Mouse (Mus musculus): ENCODE data around the gene Ccl17. TPM values are rescaled to one million over a fixed set of nuclear protein-coding genes. Genes with fewer than 3 reads are reported as not detected.

The Ccl17 gene
- total RNA-seq, 1 experiment, result 5.1 TPM

DNA sequence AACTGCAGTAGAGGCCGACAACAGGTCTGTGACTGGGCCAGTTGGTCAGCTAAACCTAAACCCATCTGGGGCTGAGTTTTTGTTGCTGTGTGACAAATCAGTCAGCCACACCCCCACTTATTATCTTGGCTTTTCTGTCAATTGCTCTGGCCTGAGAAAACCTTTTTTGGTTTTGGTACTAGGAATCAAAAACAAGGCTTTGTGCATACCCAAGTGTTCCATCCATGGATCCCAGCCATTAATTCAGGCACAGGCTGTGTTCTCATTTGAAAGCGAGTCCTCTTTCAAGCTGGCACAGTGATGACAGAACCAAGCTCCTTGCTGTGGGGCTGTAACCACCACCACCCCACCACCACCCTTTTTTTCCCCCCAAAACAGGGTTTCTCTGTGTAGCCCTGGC, 11.1 kb downstream of the Ccl17 start:
- Histone ChIP-seq H3K9ac (ENCODE audit: insufficient read depth, low read depth, low read length, poor library complexity, severe bottlenecking) (no peak overlapping the region), H3K36me3 (ENCODE audit: control insufficient read depth, insufficient read depth, low read length, poor library complexity, severe bottlenecking) (peaks cover 42% of the 10 kb centered on the region), H3K27ac (ENCODE audit: insufficient read depth, low read depth, low read length, poor library complexity, severe bottlenecking) (no peak overlapping the region), H3K4me3 (ENCODE audit: insufficient read depth in 1 of 2, low read depth in 1 of 2, low read length in 2 of 2, poor library complexity in 1 of 2, severe bottlenecking in 1 of 2) (no peak overlapping the region), H3K4me1 (ENCODE audit: control insufficient read depth in 2 of 2, insufficient read depth in 2 of 2, low read length in 2 of 2, poor library complexity in 1 of 2) (peaks cover 0 to 10% of the 10 kb centered on the region in 2 experiments; a peak in 1 of 4 replicates), H3K9me3 (ENCODE audit: control insufficient read depth, insufficient read depth, low read depth, low read length) (no peaks in the 10 kb centered on the region)
- TF ChIP-seq CHD2 (IDR thresholded peaks at IDR 0.05; ENCODE audit: low read depth, low read length) (no peak), HCFC1 (IDR thresholded peaks at IDR 0.05; ENCODE audit: borderline replicate concordance, insufficient read depth, low read length) (no peak), MAFK (IDR thresholded peaks at IDR 0.05; ENCODE audit: insufficient read depth, low read depth, low read length) (no peak), ZNF384 (IDR thresholded peaks at IDR 0.05; ENCODE audit: low read depth, low read length) (no peak), ZC3H11A (IDR thresholded peaks at IDR 0.05; ENCODE audit: borderline replicate concordance, low read depth, low read length) (no peak)
- DNase-seq (ENCODE audit: low read depth, low spot score), result no peak
- in situ Hi-C loops (cut with MboI; ENCODE audit: low sequenced_read_pairs in 2 of 2, unreplicated experiment in 2 of 2), result no loop called here

DNA sequence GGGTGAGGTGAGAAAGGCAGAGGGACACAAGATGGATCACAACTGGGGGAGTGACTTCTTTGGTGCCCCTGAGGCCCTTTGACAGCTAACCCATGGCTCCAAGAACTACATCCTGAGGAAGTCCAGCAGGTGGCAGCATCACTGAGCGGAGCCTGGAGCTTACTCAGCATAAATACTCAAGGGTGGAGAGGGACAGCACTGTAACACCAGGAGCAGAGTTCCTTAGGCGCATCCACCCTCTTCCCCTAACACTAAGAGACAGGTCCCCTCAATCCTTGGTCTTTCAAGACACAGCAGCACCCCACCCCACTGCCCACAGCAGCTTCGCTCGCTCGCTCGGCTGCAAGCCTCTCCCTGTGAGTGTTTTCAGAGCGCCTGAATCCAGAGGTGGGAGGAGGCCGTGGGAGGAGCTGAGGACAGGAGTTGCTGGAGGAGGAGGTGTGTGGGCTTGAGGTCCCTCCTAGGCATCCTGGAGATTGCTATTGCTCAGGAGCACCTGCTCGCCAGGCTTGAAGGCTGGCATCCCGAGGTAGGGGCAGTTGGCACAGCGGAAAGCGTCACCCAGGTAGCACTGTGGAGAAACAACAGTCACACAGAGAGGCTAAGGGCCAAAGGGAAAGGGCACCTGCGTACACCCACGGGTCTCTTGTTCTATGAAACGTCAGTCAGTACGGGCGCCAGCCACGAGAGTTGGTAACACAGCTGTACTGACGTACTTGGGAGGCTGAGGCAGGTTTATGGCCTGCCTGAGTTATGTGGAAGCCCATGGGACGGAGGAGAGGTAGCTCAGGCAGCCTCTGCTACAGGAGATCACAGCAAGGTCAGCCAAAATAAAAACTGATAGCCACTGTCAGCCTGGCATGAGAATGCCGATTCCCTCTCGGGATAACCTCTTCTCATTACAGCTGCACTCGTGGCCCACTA, 12.6 kb downstream of the Ccl17 start:
- H3K9me3 ChIP-seq (ENCODE audit: control insufficient read depth, insufficient read depth, low read depth, low read length), result no peaks in the 10 kb centered on the region
- H3K4me3 ChIP-seq (ENCODE audit: insufficient read depth in 1 of 2, low read depth in 1 of 2, low read length in 2 of 2, poor library complexity in 1 of 2, severe bottlenecking in 1 of 2), result no peak overlapping the region
- peaks cover 48% of the 10 kb centered on the region for H3K36me3 ChIP-seq (ENCODE audit: control insufficient read depth, insufficient read depth, low read length, poor library complexity, severe bottlenecking)
- no peak overlapping the region for H3K9ac ChIP-seq (ENCODE audit: insufficient read depth, low read depth, low read length, poor library complexity, severe bottlenecking)
- in situ Hi-C loops (cut with MboI; ENCODE audit: low sequenced_read_pairs in 2 of 2, unreplicated experiment in 2 of 2), result no loop called here
- DNase-seq (ENCODE audit: low read depth, low spot score), result peak; percentile 58
- H3K27ac ChIP-seq (ENCODE audit: insufficient read depth, low read depth, low read length, poor library complexity, severe bottlenecking), result 0 out of 2 replicates have a peak overlapping the region, but pooled peaks have one; percentile 7
- TF ChIP-seq MAFK (IDR thresholded peaks at IDR 0.05; ENCODE audit: insufficient read depth, low read depth, low read length), result peak; percentile 100
- TF ChIP-seq CHD2 (IDR thresholded peaks at IDR 0.05; ENCODE audit: low read depth, low read length), result no peak
- peaks cover 0 to 10% of the 10 kb centered on the region in 2 experiments; a peak in 1 of 4 replicates for H3K4me1 ChIP-seq (ENCODE audit: control insufficient read depth in 2 of 2, insufficient read depth in 2 of 2, low read length in 2 of 2, poor library complexity in 1 of 2)

DNA sequence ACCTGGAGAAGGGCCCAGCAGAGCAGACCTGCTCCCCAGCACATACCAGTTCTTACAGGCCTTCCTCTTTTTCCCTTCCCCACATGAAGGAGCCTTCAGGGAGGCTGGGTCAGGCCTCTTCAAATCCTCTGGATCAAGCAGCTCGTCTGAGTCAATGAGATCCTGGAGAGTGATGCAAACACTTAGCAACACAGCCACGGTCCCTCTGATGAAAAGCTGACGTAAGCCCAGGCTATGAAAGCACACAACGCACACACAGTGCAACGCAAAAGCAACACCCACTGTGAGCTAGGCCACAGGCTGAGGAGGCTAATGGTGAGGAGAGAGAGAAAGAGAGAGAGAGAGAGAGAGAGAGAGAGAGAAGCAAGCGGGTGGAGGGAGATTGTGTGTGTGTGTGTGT, 14.9 kb downstream of the Ccl17 start:
- H3K9ac ChIP-seq (ENCODE audit: insufficient read depth, low read depth, low read length, poor library complexity, severe bottlenecking), result no peak overlapping the region
- in situ Hi-C loops (cut with MboI; ENCODE audit: low sequenced_read_pairs in 2 of 2, unreplicated experiment in 2 of 2), result no loop called here
- H3K36me3 ChIP-seq (ENCODE audit: control insufficient read depth, insufficient read depth, low read length, poor library complexity, severe bottlenecking), result peaks cover 62% of the 10 kb centered on the region
- no peak for DNase-seq (ENCODE audit: low read depth, low spot score)
- H3K4me1 ChIP-seq (ENCODE audit: control insufficient read depth in 2 of 2, insufficient read depth in 2 of 2, low read length in 2 of 2, poor library complexity in 1 of 2), result peaks cover 0 to 10% of the 10 kb centered on the region in 2 experiments; a peak in 1 of 4 replicates
- no peak overlapping the region for H3K4me3 ChIP-seq (ENCODE audit: insufficient read depth in 1 of 2, low read depth in 1 of 2, low read length in 2 of 2, poor library complexity in 1 of 2, severe bottlenecking in 1 of 2)
- 0 out of 2 replicates have a peak overlapping the region, but pooled peaks have one; percentile 8 for H3K27ac ChIP-seq (ENCODE audit: insufficient read depth, low read depth, low read length, poor library complexity, severe bottlenecking)
- no peak for TF ChIP-seq CHD2 (IDR thresholded peaks at IDR 0.05; ENCODE audit: low read depth, low read length)
- no peak for TF ChIP-seq HCFC1 (IDR thresholded peaks at IDR 0.05; ENCODE audit: borderline replicate concordance, insufficient read depth, low read length)
- H3K9me3 ChIP-seq (ENCODE audit: control insufficient read depth, insufficient read depth, low read depth, low read length), result no peaks in the 10 kb centered on the region

DNA sequence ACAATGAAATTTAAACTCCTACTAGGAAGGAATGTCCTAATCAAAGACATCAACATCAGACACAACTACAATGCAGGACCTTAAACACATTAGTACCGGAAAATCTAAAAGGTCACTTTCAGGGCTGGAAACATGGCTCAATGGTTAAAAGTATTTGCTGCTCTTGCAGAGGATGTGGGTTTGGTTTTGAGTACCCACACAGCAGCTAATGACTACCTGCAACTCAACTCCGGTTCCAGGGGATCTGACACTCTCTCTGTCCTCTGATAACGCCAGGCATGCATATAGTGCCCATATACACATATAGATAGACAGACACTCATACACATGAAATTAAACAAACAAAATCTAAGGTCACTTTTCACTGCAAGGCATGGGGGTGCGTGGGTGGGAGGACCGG, 16.0 kb downstream of the Ccl17 start:
- DNase-seq (ENCODE audit: low read depth, low spot score), result no peak
- no peaks in the 10 kb centered on the region for H3K9me3 ChIP-seq (ENCODE audit: control insufficient read depth, insufficient read depth, low read depth, low read length)
- TF ChIP-seq CHD2 (IDR thresholded peaks at IDR 0.05; ENCODE audit: low read depth, low read length), result no peak
- no peak for TF ChIP-seq ZC3H11A (IDR thresholded peaks at IDR 0.05; ENCODE audit: borderline replicate concordance, low read depth, low read length)
- TF ChIP-seq ZNF384 (IDR thresholded peaks at IDR 0.05; ENCODE audit: low read depth, low read length), result no peak
- no peak for TF ChIP-seq HCFC1 (IDR thresholded peaks at IDR 0.05; ENCODE audit: borderline replicate concordance, insufficient read depth, low read length)
- TF ChIP-seq MAFK (IDR thresholded peaks at IDR 0.05; ENCODE audit: insufficient read depth, low read depth, low read length), result no peak
- H3K4me3 ChIP-seq (ENCODE audit: insufficient read depth in 1 of 2, low read depth in 1 of 2, low read length in 2 of 2, poor library complexity in 1 of 2, severe bottlenecking in 1 of 2), result no peak overlapping the region
- H3K9ac ChIP-seq (ENCODE audit: insufficient read depth, low read depth, low read length, poor library complexity, severe bottlenecking), result no peak overlapping the region
- in situ Hi-C loops (cut with MboI; ENCODE audit: low sequenced_read_pairs in 2 of 2, unreplicated experiment in 2 of 2), result no loop called here
- H3K4me1 ChIP-seq (ENCODE audit: control insufficient read depth in 2 of 2, insufficient read depth in 2 of 2, low read length in 2 of 2, poor library complexity in 1 of 2), result peaks cover 0 to 10% of the 10 kb centered on the region in 2 experiments; a peak in 1 of 4 replicates
- no peak overlapping the region for H3K27ac ChIP-seq (ENCODE audit: insufficient read depth, low read depth, low read length, poor library complexity, severe bottlenecking)
- H3K36me3 ChIP-seq (ENCODE audit: control insufficient read depth, insufficient read depth, low read length, poor library complexity, severe bottlenecking), result peaks cover 59% of the 10 kb centered on the region
